Mouse (Mus musculus): Measurements from ENCODE around the gene Wdr24.

DNA sequence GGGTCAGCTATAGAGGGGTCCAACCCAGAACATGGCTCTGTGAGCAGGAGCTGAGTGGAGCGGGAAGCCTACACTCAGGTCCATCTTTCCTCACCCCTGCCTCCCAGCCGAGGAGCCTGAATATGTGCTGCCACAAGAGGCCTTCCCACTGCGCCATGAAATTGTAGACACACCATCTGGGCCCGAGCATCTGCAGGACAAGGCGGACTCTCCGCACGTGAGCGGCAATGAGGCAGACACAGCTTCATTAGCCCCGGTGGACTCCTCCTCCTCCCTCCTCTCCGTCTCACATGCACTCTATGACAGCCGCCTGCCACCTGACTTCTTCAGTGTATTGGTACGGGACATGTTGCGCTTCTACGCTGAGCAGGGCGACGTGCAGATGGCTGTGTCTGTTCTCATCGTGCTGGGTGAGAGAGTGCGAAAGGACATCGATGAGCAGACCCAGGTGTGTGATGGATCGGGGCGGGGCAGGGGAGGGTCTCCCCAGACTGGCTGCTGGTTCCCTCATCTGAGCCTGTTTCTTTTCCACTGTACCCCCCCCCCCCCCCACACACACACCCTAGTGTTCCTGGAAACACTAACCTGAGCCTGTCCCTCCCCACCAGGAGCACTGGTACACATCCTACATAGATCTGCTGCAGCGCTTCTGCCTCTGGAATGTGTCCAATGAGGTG is 4.3 kb downstream of the Wdr24 start:
- TF ChIP-seq CTCF (IDR thresholded peaks at IDR 0.05; ENCODE audit: extremely low read depth, insufficient read depth, insufficient read length, insufficient replicate concordance) (no peak), POLR2A (IDR thresholded peaks at IDR 0.05; ENCODE audit: low read depth, low read length) (no peak)
